Mouse (Mus musculus) megakaryocyte-erythroid progenitor cell, adult 5-6 weeks (primary cell): ENCODE measurements around the gene Gramd4. TPM values are rescaled to one million over a fixed set of nuclear protein-coding genes. Genes with fewer than 3 reads are reported as not detected.

Source experiments
- total RNA-seq, 2 experiments: library from RNA; stranded (forward) in 1 of 2; stranded (reverse) in 1 of 2; fragments of 200-1000, 215-1000 nt in 1 of 2; fragments of >200 nt in 1 of 2; fragmentation: Nextera tagmentation in 1 of 2; gene quantifications; 2 replicates each; pipeline ENCODE4 v1.2.3; 2014 to 2017

The Gramd4 gene
- total RNA-seq, 2 experiments from 2014 or later: 41.8 to 52.4 TPM

Other genes with a start within 250 kb of the Gramd4 start
- 36.1 and 43.8 TPM in 2 replicates for gene Cdpf1, start 246.0 kb upstream of the Gramd4 start, total RNA-seq (2014; fragmentation: Nextera tagmentation)
- 13.9 and 29.1 TPM in 2 replicates for gene Cdpf1, start 246.0 kb upstream of the Gramd4 start, total RNA-seq (2017)
- gene Pkdrej, start 236.0 kb upstream of the Gramd4 start, total RNA-seq (2014; fragmentation: Nextera tagmentation): 0.04 and 0.35 TPM in 2 replicates
- 0.33 TPM in 1 of 2 replicates, not detected in the other for gene Pkdrej, start 236.0 kb upstream of the Gramd4 start, total RNA-seq (2017)
- gene Ttc38, start 225.4 kb upstream of the Gramd4 start, total RNA-seq (2014; fragmentation: Nextera tagmentation): 3.3 and 5.3 TPM in 2 replicates
- gene Ttc38, start 225.4 kb upstream of the Gramd4 start, total RNA-seq (2017): 2.2 and 2.5 TPM in 2 replicates
- gene Gtse1, start 197.9 kb upstream of the Gramd4 start, total RNA-seq (2014; fragmentation: Nextera tagmentation): 20.8 and 23.9 TPM in 2 replicates
- 10.9 and 23.2 TPM in 2 replicates for gene Gtse1, start 197.9 kb upstream of the Gramd4 start, total RNA-seq (2017)
- 48.0 and 76.0 TPM in 2 replicates for gene Trmu, start 178.4 kb upstream of the Gramd4 start, total RNA-seq (2014; fragmentation: Nextera tagmentation)
- gene Trmu, start 178.4 kb upstream of the Gramd4 start, total RNA-seq (2017): 39.2 and 49.8 TPM in 2 replicates
- 3.8 and 7.5 TPM in 2 replicates for gene Celsr1, start 23.9 kb upstream of the Gramd4 start, total RNA-seq (2014; fragmentation: Nextera tagmentation)
- gene Celsr1, start 23.9 kb upstream of the Gramd4 start, total RNA-seq (2017): 1.3 and 9.0 TPM in 2 replicates
- 5.6 and 7.1 TPM in 2 replicates for gene Cerk, start 128.4 kb downstream of the Gramd4 start, total RNA-seq (2014; fragmentation: Nextera tagmentation)
- gene Cerk, start 128.4 kb downstream of the Gramd4 start, total RNA-seq (2017): 3.5 and 6.1 TPM in 2 replicates
- 13.0 and 13.7 TPM in 2 replicates for gene Tbc1d22a, start 156.8 kb downstream of the Gramd4 start, total RNA-seq (2014; fragmentation: Nextera tagmentation)
- gene Tbc1d22a, start 156.8 kb downstream of the Gramd4 start, total RNA-seq (2017): 12.5 and 13.5 TPM in 2 replicates